Mouse (Mus musculus) testis, postnatal 10 days (tissue): ENCODE data around the gene Gm17334.

Experiments used
- DNase-seq: peaks from one replicate; pipeline ENCODE4 v3.0.0; 2021; ENCODE audit warnings: low spot score

Gm17334 gene

DNA sequence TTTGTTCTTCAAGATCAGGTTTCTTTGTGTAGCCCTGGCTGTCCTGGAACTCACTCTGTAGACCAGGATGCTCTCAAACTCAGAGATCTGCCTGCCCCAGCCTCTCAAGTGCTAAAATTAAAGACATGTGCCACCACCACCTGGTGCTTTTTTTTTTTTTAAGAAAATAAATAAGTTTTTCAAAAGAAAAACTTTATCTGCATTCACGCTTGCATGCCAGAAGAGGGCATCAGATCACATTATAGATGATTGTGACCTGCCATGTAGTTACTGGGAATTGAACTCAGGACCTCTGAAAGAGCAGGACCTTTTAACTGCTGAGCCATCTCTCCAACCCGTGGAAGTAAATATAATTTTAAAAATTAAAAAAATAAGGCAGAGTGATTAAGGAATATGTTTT, 27.7 kb downstream of the Gm17334 start:
- no peak for DNase-seq

DNA sequence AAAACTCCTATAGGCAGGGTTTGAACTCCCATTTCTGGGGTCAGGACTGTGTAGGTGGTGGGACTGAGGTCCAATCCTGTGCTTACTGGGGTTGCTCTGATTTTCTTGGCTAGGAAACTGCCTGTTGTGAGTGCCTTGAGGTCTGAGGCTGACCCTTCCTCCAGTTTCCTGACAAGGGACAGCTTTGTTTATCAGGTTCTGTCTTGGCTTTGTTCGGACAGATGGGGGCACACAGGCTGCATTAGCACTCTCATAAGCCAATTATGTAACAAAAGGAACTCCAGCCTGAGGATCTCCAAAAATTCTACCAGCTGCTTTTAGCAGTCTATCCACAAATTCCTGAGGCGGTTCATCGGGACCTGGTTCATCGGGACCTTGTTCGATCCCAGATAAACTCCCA, 30.6 kb downstream of the Gm17334 start:
- no peak for DNase-seq

DNA sequence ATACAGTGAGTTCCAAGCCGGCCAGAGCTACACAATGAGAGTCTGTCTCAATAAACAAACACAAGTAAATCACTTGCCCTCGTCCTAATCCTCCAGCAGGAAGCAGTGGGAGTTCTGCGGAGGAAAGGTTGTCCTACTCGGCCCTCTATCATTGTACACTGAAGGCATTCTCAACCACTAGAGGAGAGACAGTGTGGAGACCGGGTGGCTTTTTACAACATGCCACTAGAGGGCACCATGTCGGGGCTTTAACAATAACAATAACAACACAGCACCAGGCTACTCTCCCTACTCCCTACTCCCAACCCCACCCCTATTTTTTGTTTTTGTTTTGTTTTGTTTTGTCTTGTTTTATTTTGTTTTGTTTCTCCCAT, 35.4 kb downstream of the Gm17334 start:
- peak; percentile 68 for DNase-seq

DNA sequence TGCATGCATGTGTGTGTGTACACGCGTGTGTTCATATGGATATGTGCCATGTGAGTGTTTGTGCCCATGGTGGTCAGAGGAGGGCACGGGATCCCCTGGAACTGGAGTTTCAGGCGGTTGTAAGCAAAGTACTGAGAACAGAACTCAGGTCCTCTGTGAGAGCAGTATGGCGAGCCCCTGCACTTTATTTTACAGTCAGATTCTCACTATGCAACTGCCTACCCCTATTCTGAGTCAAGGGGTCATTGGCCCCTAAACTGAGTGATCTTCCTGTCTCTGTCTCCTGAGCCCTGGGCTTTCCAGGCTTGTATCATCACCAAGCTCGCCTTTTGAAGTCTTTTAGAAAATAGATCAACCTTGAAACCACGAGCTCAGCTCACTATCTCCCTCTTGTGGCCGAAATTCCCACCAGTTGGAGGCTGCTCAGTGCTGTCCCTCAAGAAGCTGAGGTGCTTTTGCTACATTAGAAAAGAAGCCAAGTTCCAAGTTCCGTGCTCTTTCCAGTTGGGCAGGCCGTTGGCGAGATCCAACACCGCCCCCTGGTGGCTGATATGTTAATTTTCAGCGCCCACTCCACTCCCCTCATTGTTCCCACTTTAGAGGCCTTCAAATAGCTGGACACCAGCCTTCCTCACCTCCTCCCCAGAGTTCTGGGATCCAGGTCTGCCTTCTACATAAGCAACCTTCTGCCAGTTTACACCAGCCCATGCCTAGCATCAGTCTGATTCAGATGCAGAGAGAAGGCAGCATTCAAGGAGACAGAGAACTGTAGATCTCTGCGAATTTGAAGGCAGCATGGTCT, 36.0 kb downstream of the Gm17334 start:
- peak; percentile 91 for DNase-seq

DNA sequence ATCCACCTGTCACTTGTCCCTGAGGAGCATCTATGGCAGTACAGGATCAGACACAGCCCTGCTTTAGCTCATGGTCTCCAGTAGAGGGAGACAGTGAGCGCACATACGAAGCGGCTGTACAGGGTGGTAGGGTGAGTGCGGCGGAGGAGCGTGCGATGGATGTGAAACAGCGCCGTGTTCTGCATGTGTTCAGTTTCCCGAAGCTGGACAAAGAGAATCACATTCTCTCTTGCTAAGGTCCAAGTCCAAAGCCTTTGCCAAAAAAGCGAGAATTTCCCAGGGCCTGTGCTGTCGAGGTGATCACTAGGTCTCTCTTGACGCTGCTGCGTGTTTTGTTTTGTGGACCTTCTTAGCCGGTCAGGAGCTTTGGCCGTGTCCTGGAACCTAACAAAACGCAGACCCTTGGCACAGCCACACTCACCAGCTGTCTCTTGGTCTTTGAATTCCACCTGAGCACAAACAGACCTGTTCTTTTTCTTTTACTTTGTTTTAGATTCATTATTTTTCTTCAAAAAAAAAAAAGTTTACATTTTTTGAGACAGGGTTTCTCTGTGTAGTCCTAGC, 37.2 kb downstream of the Gm17334 start:
- DNase-seq, result peak; percentile 63

DNA sequence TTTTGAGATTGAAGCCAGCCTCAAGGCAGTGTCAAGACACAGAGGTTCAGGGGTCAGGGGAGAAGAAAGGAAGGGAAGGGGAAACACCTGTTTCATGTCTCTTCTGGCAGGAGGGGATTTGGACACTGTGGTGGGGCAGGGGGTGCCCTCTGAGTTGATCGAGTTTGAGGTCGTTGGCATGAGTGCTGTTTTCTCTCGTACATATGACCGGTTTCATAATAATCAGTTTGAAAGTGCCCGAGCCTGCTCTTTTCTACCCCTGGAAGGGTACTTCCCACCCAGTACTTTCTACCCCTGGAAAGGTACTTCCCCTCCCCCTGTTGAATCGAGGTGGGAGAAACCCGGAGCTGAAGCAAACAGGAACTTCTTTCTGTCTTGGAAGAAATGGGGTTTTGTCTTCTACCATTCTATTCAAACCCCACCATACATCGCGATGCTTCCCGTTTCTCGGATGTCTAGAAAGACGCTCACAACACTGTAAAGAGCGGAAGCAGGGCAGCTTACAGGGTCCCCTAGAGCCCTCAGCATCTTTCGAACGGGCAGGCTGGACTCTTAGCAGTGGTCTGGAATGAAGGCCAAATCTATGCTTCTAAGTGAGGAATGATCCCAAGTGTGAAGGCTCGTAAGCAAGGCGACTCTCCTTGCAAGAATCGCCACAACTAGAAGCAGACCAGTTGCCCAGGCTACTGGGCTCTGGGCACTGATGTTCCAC, 37.9 kb downstream of the Gm17334 start:
- DNase-seq, result no peak

DNA sequence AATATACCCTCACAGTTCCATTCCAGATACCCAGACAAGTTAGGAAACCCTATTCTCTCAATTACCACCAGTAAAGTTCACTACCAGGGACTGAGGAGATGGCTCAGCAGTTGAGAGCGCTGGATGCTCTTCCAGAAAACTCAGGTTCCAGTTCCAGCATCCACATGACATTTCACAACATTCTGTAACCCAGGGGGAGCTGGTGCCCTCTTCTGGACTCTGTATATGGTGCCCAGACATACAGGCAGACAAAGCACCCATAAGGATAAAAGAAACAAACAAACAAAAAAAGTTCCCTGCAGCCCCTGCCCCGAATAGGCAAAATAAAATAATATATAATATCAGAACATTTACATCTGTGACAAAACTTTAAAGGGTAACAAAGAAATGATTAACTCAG, 38.6 kb downstream of the Gm17334 start:
- no peak for DNase-seq

DNA sequence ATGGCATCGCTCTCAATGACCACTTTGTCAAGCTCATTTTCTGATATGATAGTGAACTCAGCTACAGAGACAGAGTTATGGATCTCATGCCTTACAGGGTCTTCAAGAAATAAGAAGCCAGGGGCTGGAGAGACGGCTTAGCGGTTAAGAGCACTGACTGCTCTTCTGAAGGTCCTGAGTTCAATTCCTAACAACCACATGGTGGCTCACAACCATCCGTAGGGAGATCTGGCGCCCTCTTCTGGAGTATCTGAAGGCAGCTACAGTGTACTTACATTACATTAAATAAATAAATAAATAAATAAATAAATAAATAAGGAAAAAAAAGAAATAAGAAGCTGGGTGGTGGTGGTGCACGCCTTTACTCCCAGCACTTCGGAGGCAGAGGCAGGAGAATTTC, 39.2 kb downstream of the Gm17334 start:
- no peak for DNase-seq

DNA sequence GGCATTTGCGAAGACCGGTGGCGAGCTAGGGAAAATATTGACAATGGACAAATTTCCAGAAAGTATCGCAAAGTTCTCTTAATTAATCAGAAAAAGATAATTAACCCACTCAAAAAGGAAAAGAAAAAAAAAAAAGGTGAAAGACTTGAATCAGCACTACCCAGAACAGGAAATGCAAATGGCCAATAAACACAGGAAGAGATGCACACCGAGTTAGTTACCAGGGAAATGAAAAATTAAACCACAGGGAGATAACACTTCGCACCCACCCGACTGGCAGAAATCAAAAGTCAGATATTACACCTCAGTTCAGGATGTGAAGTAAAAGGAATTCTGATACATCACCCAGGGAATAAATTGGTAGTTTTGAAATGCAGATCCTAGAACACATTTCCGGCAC, 40.7 kb downstream of the Gm17334 start:
- DNase-seq, result no peak

DNA sequence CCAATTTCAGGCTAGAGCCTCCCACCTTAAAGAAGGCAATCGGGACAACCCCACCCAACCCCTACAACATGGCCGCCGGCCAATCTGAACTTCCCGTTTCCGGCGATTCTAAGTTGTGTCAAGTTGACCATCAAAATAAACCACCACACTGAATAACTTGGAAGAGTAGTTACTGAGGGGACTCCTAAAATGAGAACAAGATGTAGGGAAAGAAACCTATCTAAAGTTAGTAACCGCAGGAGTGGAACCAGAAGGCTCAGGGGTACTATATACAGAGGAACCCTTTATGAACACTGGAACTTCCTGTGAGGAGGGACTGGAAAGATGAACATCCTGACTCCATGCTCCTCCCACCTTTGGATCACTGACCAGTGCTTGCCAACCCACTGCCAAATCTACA, 41.5 kb downstream of the Gm17334 start:
- DNase-seq, result no peak
